Mouse (Mus musculus): ENCODE results near the gene Coro7. TPM values are rescaled to one million over a fixed set of nuclear protein-coding genes. Genes with fewer than 3 reads are reported as not detected.
A peak's percentile ranks its signal among the peaks of the same experiment; 100 is the strongest.

Coro7 gene
- polyA plus RNA-seq, 1 experiment = 391 TPM

DNA sequence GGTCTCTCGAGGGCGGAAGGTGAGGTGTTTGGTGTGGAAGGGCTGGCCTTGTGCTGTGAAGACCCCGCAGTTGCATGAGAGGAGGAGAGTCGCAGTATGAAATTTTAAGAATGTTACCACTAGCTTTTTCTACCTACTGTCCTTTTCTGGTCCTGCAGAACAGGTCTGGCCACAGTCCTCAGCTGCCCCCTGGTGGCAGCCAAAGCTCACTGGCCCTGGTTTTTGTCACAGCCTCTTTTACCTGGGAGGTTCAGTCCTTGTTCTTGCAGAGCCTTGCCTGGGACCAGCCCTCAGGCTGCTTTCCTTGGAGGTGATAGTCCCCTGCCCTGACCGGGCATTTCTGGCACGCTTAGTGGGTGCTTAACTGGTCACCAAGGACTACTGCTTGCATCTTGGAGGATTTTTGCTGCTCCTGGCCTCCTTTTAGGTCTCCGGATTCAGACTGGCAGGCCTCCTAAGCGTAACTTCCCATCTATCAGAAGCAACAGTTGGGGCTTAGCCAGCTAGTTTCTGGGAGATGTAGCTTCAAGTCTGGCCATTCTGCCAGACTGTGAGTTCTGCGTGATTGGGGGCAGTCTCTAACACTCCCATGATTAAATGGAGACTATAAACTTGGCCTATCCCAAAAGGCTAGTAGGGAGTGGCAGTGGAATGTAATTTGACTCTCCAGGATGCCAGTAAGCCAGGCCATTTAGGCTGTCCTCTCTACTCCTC is 71.6 kb downstream of the Coro7 start:
- H3K4me3 ChIP-seq (ENCODE audit: control insufficient read depth, insufficient read depth, low read length) = no peak overlapping the region
- peak; percentile 85 for DNase-seq
- 62% methylated on average over 9 of the region's 9 CpGs for WGBS
- no peak for TF ChIP-seq POLR2A (IDR thresholded peaks at IDR 0.05; ENCODE audit: control insufficient read depth, extremely low read depth, insufficient read depth, low read length, poor library complexity)
- TF ChIP-seq CTCF (IDR thresholded peaks at IDR 0.05; ENCODE audit: borderline replicate concordance, control insufficient read depth, extremely low read depth, insufficient read depth, low read length, poor library complexity) = peak; percentile 98
- H3K27ac ChIP-seq (ENCODE audit: control insufficient read depth, insufficient read depth, low read length) = no peak overlapping the region
- H3K4me1 ChIP-seq (replicated peaks; ENCODE audit: control insufficient read depth, insufficient read depth, low read length) = no peaks in the 10 kb centered on the region
- no peaks in the 10 kb centered on the region for H3K36me3 ChIP-seq (ENCODE audit: control insufficient read depth, insufficient read depth, low read length)
- H3K27me3 ChIP-seq (ENCODE audit: control insufficient read depth, insufficient read depth, low read length) = no peaks in the 10 kb centered on the region

DNA sequence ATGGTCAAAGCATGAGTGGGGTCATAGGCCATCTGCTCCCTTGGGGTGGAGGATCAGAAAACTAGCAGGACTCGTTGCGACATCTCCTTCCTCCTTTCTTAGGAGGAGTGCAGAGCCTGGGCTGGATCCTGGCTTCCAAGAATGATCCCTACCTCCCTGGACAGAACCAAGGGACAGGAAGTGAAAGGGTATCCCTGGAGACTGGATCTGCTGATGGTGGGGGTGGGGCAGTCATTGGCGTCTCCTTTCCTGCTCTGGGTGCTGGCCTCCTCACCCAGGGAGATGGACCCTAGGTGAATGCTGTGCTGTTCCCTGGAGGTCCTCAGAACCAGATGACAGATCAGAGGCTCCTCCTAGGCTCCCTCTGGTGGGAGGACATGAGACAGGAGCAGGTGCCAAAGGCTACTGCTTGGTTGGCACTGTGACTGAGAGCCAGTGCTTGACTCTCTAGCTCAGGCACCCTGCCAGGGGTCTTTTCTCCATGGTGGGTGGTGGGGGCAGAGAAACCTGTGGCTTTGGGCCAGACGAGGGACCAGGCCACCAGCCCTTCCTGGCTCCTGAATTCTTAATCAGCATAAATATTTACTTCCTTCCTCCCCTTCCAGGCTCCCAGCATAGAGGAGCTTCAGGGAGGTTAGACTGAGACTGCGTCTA is 73.0 kb downstream of the Coro7 start:
- H3K27me3 ChIP-seq (ENCODE audit: control insufficient read depth, insufficient read depth, low read length) = no peaks in the 10 kb centered on the region
- no peak overlapping the region for H3K4me3 ChIP-seq (ENCODE audit: control insufficient read depth, insufficient read depth, low read length)
- no peaks in the 10 kb centered on the region for H3K36me3 ChIP-seq (ENCODE audit: control insufficient read depth, insufficient read depth, low read length)
- 66% methylated on average over 5 of the region's 5 CpGs for WGBS
- no peaks in the 10 kb centered on the region for H3K4me1 ChIP-seq (replicated peaks; ENCODE audit: control insufficient read depth, insufficient read depth, low read length)
- TF ChIP-seq POLR2A (IDR thresholded peaks at IDR 0.05; ENCODE audit: control insufficient read depth, extremely low read depth, insufficient read depth, low read length, poor library complexity) (no peak), CTCF (IDR thresholded peaks at IDR 0.05; ENCODE audit: borderline replicate concordance, control insufficient read depth, extremely low read depth, insufficient read depth, low read length, poor library complexity) (no peak)
- H3K27ac ChIP-seq (ENCODE audit: control insufficient read depth, insufficient read depth, low read length) = no peak overlapping the region
- no peak for DNase-seq

DNA sequence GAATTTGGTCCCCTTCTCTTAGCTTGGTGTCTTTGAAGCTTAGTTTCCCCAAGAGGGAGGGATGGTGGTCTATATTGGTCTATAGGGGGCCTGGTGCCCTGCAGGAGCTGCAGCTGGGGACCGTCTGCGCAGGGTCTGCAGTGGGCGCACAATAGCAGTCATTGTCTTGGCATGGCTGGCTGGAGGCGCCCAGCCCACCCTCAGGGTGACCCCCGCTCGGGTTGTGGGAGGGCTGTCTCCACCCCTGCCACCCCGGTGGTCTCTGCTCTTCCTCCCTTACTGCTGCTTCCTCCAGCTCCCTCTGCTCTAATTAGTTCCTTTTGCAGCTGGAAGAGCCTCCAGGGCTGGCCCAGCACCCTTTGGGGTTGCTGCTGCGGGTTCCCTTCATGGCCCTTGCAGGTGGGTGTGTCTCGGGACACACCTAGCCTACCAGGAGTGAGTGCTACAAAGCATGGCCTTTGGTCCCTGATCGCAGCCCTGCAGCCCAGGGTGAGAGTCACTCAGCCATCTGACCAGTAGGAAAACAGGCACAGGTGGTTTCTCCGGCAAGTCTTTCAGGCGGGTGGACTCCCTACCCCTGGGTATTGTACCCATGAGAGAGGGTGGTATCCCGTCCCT is 74.0 kb downstream of the Coro7 start:
- no peak for DNase-seq
- H3K27me3 ChIP-seq (ENCODE audit: control insufficient read depth, insufficient read depth, low read length) = no peaks in the 10 kb centered on the region
- H3K36me3 ChIP-seq (ENCODE audit: control insufficient read depth, insufficient read depth, low read length) = no peaks in the 10 kb centered on the region
- no peaks in the 10 kb centered on the region for H3K4me1 ChIP-seq (replicated peaks; ENCODE audit: control insufficient read depth, insufficient read depth, low read length)
- TF ChIP-seq CTCF (IDR thresholded peaks at IDR 0.05; ENCODE audit: borderline replicate concordance, control insufficient read depth, extremely low read depth, insufficient read depth, low read length, poor library complexity) (no peak), POLR2A (IDR thresholded peaks at IDR 0.05; ENCODE audit: control insufficient read depth, extremely low read depth, insufficient read depth, low read length, poor library complexity) (no peak)
- no peak overlapping the region for H3K27ac ChIP-seq (ENCODE audit: control insufficient read depth, insufficient read depth, low read length)
- 86% methylated on average over 13 of the region's 13 CpGs for WGBS
- H3K4me3 ChIP-seq (ENCODE audit: control insufficient read depth, insufficient read depth, low read length) = no peak overlapping the region

DNA sequence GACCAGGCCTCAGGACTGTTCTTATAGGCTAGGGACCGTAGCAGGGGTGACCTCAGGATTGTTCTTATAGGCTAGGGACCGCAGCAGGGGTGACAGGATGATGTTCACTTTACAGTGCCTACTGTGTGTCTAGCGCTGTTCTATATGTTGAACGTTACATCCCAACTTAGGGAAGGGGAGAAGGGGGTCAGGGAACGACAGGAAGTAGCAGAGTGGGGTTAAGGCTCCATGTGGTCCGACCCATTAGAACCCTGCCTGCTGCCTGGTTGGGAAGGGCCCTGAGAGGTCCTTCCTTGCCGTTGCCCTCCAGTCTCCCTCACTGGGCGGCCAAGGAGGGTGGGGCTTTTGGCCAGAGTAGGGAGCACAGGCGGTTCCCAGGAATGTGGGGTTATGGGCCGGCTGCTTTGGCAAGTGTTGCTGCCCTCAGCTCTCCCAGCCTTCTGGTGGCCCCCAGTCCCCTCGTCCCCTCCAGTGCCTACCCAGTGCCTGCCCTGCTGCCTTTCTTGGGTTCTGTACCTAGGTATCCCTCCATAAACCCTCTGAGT is 75.2 kb downstream of the Coro7 start:
- H3K36me3 ChIP-seq (ENCODE audit: control insufficient read depth, insufficient read depth, low read length) = no peaks in the 10 kb centered on the region
- no peak for TF ChIP-seq POLR2A (IDR thresholded peaks at IDR 0.05; ENCODE audit: control insufficient read depth, extremely low read depth, insufficient read depth, low read length, poor library complexity)
- no peak for TF ChIP-seq CTCF (IDR thresholded peaks at IDR 0.05; ENCODE audit: borderline replicate concordance, control insufficient read depth, extremely low read depth, insufficient read depth, low read length, poor library complexity)
- no peak overlapping the region for H3K27ac ChIP-seq (ENCODE audit: control insufficient read depth, insufficient read depth, low read length)
- 93% methylated on average over 11 of the region's 11 CpGs for WGBS
- DNase-seq = no peak
- H3K4me1 ChIP-seq (replicated peaks; ENCODE audit: control insufficient read depth, insufficient read depth, low read length) = no peaks in the 10 kb centered on the region
- no peaks in the 10 kb centered on the region for H3K27me3 ChIP-seq (ENCODE audit: control insufficient read depth, insufficient read depth, low read length)
- no peak overlapping the region for H3K4me3 ChIP-seq (ENCODE audit: control insufficient read depth, insufficient read depth, low read length)

DNA sequence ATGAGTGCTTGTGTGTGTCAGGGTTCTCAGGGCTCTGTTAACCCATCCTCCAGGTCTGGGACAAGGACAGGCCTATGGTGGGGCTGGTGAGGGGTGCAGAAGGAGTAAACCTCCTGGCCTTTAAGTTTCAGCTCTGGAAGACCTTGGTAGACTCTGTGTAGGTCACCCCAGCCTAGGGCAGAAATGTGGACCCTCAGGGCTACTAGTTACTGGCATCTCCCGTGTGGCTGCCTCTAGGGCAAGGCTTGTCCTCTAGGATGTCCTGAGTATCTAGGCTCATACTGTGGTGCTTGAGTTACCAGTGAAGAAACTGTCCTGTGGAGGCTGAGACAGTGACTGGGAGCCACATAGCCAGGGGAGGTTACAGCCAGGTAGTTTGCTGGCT is 76.1 kb downstream of the Coro7 start:
- no peak for TF ChIP-seq CTCF (IDR thresholded peaks at IDR 0.05; ENCODE audit: borderline replicate concordance, control insufficient read depth, extremely low read depth, insufficient read depth, low read length, poor library complexity)
- no peak for TF ChIP-seq POLR2A (IDR thresholded peaks at IDR 0.05; ENCODE audit: control insufficient read depth, extremely low read depth, insufficient read depth, low read length, poor library complexity)
- no peaks in the 10 kb centered on the region for H3K4me1 ChIP-seq (replicated peaks; ENCODE audit: control insufficient read depth, insufficient read depth, low read length)
- H3K36me3 ChIP-seq (ENCODE audit: control insufficient read depth, insufficient read depth, low read length) = no peaks in the 10 kb centered on the region
- WGBS = 96% methylated on average over 1 of the region's 1 CpGs
- H3K27ac ChIP-seq (ENCODE audit: control insufficient read depth, insufficient read depth, low read length) = no peak overlapping the region
- H3K27me3 ChIP-seq (ENCODE audit: control insufficient read depth, insufficient read depth, low read length) = no peaks in the 10 kb centered on the region
- no peak overlapping the region for H3K4me3 ChIP-seq (ENCODE audit: control insufficient read depth, insufficient read depth, low read length)
- no peak for DNase-seq

DNA sequence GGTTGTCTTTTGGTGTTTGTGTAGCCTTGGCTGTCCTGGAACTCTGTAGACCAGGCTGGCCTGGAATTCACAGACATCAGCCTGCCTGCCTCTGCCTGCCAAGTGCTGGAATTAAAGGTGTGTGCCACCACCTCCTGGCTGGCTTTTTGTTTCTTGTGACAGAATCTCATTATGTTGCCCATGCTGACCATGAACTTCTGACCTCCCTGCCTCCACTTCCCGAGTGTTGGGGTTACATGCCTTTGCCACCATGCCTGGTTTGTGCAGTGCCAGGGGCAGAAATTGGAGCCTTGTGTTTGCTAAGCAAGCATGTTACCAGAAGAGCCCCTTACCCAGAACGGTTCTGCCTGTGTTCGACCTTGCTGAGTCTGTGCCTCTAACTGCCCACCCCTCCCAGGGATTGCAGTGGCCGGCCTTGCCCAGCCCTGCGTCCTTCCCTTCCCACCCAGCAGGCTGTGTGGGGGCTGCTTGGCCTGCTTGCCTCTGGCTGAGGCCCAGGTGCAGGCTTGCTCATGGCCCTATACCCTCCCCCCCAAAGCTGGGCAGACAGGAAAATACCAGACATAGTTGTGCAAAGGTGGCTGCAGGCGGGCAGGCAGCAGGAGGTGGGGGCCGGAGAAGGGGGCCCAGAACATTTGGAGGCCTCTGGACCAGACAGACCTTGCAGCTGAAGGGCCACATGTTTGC is 76.7 kb downstream of the Coro7 start:
- Histone ChIP-seq H3K36me3 (ENCODE audit: control insufficient read depth, insufficient read depth, low read length) (no peaks in the 10 kb centered on the region), H3K27me3 (ENCODE audit: control insufficient read depth, insufficient read depth, low read length) (no peaks in the 10 kb centered on the region), H3K4me1 (replicated peaks; ENCODE audit: control insufficient read depth, insufficient read depth, low read length) (no peaks in the 10 kb centered on the region), H3K4me3 (ENCODE audit: control insufficient read depth, insufficient read depth, low read length) (no peak overlapping the region), H3K27ac (ENCODE audit: control insufficient read depth, insufficient read depth, low read length) (no peak overlapping the region)
- 91% methylated on average over 7 of the region's 7 CpGs for WGBS
- no peak for DNase-seq
- TF ChIP-seq POLR2A (IDR thresholded peaks at IDR 0.05; ENCODE audit: control insufficient read depth, extremely low read depth, insufficient read depth, low read length, poor library complexity) (no peak), CTCF (IDR thresholded peaks at IDR 0.05; ENCODE audit: borderline replicate concordance, control insufficient read depth, extremely low read depth, insufficient read depth, low read length, poor library complexity) (no peak)

Data from thymus, adult 2 months (tissue).